Mouse (Mus musculus) megakaryocyte, embryonic 14.5 days (primary cell): ENCODE data around the gene Dcpp1. TPM values are rescaled to one million over a fixed set of nuclear protein-coding genes. Genes with fewer than 3 reads are reported as not detected.

ENCODE experiments used
- H3K27me3 ChIP-seq: replicated peaks from 2 replicates; pipeline ENCODE3; 2012; ENCODE audit warnings: inconsistent platforms
- H3K36me3 ChIP-seq: replicated peaks from 2 replicates; pipeline ENCODE3; 2012; ENCODE audit warnings: low read length, inconsistent platforms, mixed read lengths
- H3K4me1 ChIP-seq: 2 replicates; pipeline ENCODE4 v1.6.1; 2012; ENCODE audit warnings: inconsistent platforms
- H3K4me3 ChIP-seq: replicated peaks from 2 replicates; pipeline ENCODE3; 2012; ENCODE audit warnings: moderate library complexity, mild to moderate bottlenecking, inconsistent platforms
- H3K9me3 ChIP-seq: 2 replicates; pipeline ENCODE4 v1.6.1; 2012; ENCODE audit warnings: inconsistent platforms
- FLI1 ChIP-seq: IDR thresholded peaks from 2 replicates; pipeline ENCODE4 v1.6.1; 2012; ENCODE audit warnings: low read length, inconsistent platforms, mixed read lengths
- GATA1 ChIP-seq: IDR thresholded peaks from 3 replicates; pipeline ENCODE4 v1.6.1; 2012; ENCODE audit warnings: mixed read lengths, low read length, inconsistent platforms, borderline replicate concordance
- polyA plus RNA-seq: library from polyadenylated mRNA; stranded (reverse); fragments of >175 nt; gene quantifications from 2 replicates; pipeline ENCODE4 v1.2.3, GENCODE M21; 2012; ENCODE audit warnings: low replicate concordance; ENCODE audit not compliant: insufficient read depth

Gene Dcpp1
- polyA plus RNA-seq, 1 experiment, result not detected

DNA sequence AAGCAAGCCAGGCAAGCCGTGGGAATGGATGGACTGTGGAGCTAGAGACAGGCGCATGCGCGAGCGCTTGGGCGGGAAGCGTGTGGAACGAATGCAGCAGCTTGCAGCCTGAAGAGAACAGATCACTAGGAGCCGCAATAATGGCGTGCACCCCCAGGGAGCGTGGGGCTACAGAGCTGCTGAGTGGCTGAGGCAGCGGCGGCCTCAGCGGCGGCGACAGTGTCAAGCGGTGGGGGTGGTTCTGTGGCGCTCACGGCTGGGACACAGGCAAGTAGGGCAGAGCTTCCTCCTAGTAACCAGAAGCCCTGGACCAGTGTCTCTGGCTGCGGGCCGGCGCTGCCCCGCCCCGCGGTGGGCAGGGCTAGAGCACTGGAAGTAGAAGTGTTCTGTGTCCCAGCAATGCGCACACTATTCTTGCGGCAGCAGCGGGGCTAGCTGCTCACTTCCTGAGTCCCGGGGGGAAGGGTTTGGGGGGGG lies 43.9 kb downstream of the Dcpp1 start:
- TF ChIP-seq FLI1, result no peak
- no peak for TF ChIP-seq GATA1

DNA sequence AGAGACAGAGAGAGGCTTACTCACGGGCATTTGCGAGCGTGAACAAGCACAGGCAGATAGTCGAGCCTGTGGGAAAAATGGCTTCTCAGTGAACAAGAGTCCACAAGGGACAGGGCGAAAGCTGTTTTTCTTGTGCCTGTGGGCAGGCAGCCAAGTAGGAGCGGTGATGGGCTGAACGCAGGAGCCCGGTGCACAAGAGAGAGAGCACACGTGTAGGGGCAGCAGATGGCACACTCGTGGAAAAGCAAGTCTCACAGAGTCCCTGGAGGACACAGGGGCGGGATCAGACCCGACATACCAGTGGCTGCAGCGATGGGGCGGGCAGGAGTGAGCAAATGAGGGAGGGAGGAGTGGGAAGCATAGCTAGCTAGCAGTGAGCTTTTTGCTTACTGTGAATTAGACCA lies 44.4 kb downstream of the Dcpp1 start:
- TF ChIP-seq GATA1, result no peak
- Histone ChIP-seq H3K4me3 (peak overlapping the region; percentile 96), H3K27me3 (peaks cover 14% of the 10 kb centered on the region), H3K9me3 (no peaks in the 10 kb centered on the region), H3K4me1 (peaks cover 15% of the 10 kb centered on the region), H3K36me3 (no peaks in the 10 kb centered on the region)

More for the DNA sequence above, 43.9 kb downstream of the Dcpp1 start:
- Histone ChIP-seq H3K27me3 (peaks cover 10% of the 10 kb centered on the region), H3K4me1 (peaks cover 15% of the 10 kb centered on the region), H3K9me3 (no peaks in the 10 kb centered on the region), H3K4me3 (peak overlapping the region; percentile 96), H3K36me3 (no peaks in the 10 kb centered on the region)

DNA sequence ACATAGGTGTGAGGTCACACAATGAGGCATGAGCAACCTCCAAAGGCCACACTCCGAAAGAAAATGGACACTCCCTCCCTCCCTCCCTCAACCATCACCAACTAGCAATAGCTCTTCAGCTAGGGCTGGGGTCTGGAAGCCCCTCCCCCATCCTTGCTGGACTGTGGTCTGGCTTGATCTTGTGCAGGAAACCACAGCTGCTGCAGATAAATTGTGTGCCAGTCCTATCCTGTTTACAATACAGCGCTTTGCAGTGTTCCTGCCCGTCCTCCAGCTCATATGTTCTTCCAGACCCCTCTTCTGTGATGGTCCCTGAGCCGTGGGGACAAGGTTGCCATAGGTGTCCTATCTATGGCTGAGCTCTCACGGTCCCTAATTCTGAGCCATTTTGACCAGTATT lies 50.5 kb downstream of the Dcpp1 start:
- H3K4me3 ChIP-seq, result peak overlapping the region; percentile 50
- peaks cover 13% of the 10 kb centered on the region for H3K4me1 ChIP-seq
- peaks cover 8% of the 10 kb centered on the region; the same call in 1 of the 2 replicates for H3K9me3 ChIP-seq
- TF ChIP-seq GATA1, result no peak
- no peaks in the 10 kb centered on the region for H3K36me3 ChIP-seq
- H3K27me3 ChIP-seq, result peaks cover 31% of the 10 kb centered on the region

Other genes with a start within 250 kb of the Dcpp1 start
- not detected in 2 replicates for gene Mmp25, start 235.6 kb upstream of the Dcpp1 start, polyA plus RNA-seq
- not detected in 2 replicates for gene Bicdl2, start 220.4 kb upstream of the Dcpp1 start, polyA plus RNA-seq
- gene Hcfc1r1, start 207.3 kb upstream of the Dcpp1 start, polyA plus RNA-seq, result 263 and 516 TPM in 2 replicates
- 67.3 and 89.9 TPM in 2 replicates for gene Thoc6, start 207.0 kb upstream of the Dcpp1 start, polyA plus RNA-seq
- gene Tnfrsf12a, start 203.4 kb upstream of the Dcpp1 start, polyA plus RNA-seq, result 3.1 TPM in 1 of 2 replicates, not detected in the other
- 0.48 TPM in 1 of 2 replicates, not detected in the other for gene Cldn6, start 201.6 kb upstream of the Dcpp1 start, polyA plus RNA-seq
- gene Cldn9, start 196.8 kb upstream of the Dcpp1 start, polyA plus RNA-seq, result not detected in 2 replicates
- gene 1520401A03Rik, start 158.1 kb upstream of the Dcpp1 start, polyA plus RNA-seq, result 0.22 TPM in 1 of 2 replicates, not detected in the other
- 43.9 and 71.2 TPM in 2 replicates for gene Pkmyt1, start 154.5 kb upstream of the Dcpp1 start, polyA plus RNA-seq
- gene Paqr4, start 140.0 kb upstream of the Dcpp1 start, polyA plus RNA-seq, result 1.7 TPM in 1 of 2 replicates, not detected in the other
- not detected in 2 replicates for gene Kremen2, start 135.0 kb upstream of the Dcpp1 start, polyA plus RNA-seq
- gene Flywch1, start 109.3 kb upstream of the Dcpp1 start, polyA plus RNA-seq, result 6.0 and 53.7 TPM in 2 replicates
- gene Flywch2, start 94.8 kb upstream of the Dcpp1 start, polyA plus RNA-seq, result 17.2 and 29.2 TPM in 2 replicates
- gene Srrm2, start 90.3 kb upstream of the Dcpp1 start, polyA plus RNA-seq, result 117 and 357 TPM in 2 replicates
- gene Elob, start 51.7 kb upstream of the Dcpp1 start, polyA plus RNA-seq, result 484 and 719 TPM in 2 replicates
- gene Prss33, start 44.8 kb upstream of the Dcpp1 start, polyA plus RNA-seq, result not detected in 2 replicates
- gene Prss32, start 37.0 kb upstream of the Dcpp1 start, polyA plus RNA-seq, result not detected in 2 replicates
- gene Prss41, start 36.7 kb upstream of the Dcpp1 start, polyA plus RNA-seq, result 0.28 TPM in 1 of 2 replicates, not detected in the other
- gene Prss21, start 12.8 kb upstream of the Dcpp1 start, polyA plus RNA-seq, result not detected in 2 replicates
- not detected in 2 replicates for gene Dcpp2, start within 50 bp of the Dcpp1 start, polyA plus RNA-seq
- not detected in 2 replicates for gene Dcpp3, start 36.6 kb downstream of the Dcpp1 start, polyA plus RNA-seq
- not detected in 2 replicates for gene Sbp, start 60.8 kb downstream of the Dcpp1 start, polyA plus RNA-seq
- not detected in 2 replicates for gene Sbpl, start 74.4 kb downstream of the Dcpp1 start, polyA plus RNA-seq
- gene Prss30, start 99.7 kb downstream of the Dcpp1 start, polyA plus RNA-seq, result 0.09 TPM in 1 of 2 replicates, not detected in the other
- gene Prss22, start 117.2 kb downstream of the Dcpp1 start, polyA plus RNA-seq, result 2.3 and 9.3 TPM in 2 replicates
- not detected in 2 replicates for gene Prss27, start 157.3 kb downstream of the Dcpp1 start, polyA plus RNA-seq
- gene Kctd5, start 192.6 kb downstream of the Dcpp1 start, polyA plus RNA-seq, result 5.6 and 38.5 TPM in 2 replicates